Mouse (Mus musculus) layer of hippocampus, adult 9-11 months (tissue): ENCODE data around the gene E030018B13Rik.

Source experiments
- DNase-seq: peaks from one replicate; pipeline ENCODE4 v3.0.0; 2022

The E030018B13Rik gene

GRCm38 (mm10) chr7:63916268-63916907 is at the start of gene E030018B13Rik:
Gene E030018B13Rik, plus strand, starts transcription at chr7:63916857.
- DNase-seq, result no peak

GRCm38 (mm10) chr7:63868356-63868918 is 48.2 kb upstream of the E030018B13Rik start:
- DNase-seq, result no peak

GRCm38 (mm10) chr7:63871698-63872097 is 45.0 kb upstream of the E030018B13Rik start:
- no peak for DNase-seq

- DNase-seq, result no peak
These were observed 42.8 kb upstream of the E030018B13Rik start for GRCm38 (mm10) chr7:63873880-63874279.

- DNase-seq, result no peak
These were observed 41.0 kb upstream of the E030018B13Rik start for GRCm38 (mm10) chr7:63875686-63876085.

- no peak for DNase-seq
These were observed 40.0 kb upstream of the E030018B13Rik start for GRCm38 (mm10) chr7:63876640-63877039.

- DNase-seq, result no peak
These were observed 39.0 kb upstream of the E030018B13Rik start for GRCm38 (mm10) chr7:63877610-63878009.

GRCm38 (mm10) chr7:63879583-63879982 is 37.1 kb upstream of the E030018B13Rik start:
- DNase-seq, result no peak

GRCm38 (mm10) chr7:63882739-63883138 is 33.9 kb upstream of the E030018B13Rik start:
- DNase-seq, result no peak

- no peak for DNase-seq
These were observed 31.6 kb upstream of the E030018B13Rik start for GRCm38 (mm10) chr7:63885025-63885424.

- DNase-seq, result no peak
These were observed 29.6 kb upstream of the E030018B13Rik start for GRCm38 (mm10) chr7:63887034-63887551.

- no peak for DNase-seq
These were observed 29.0 kb upstream of the E030018B13Rik start for GRCm38 (mm10) chr7:63887602-63888123.

- DNase-seq, result no peak
These were observed 28.0 kb upstream of the E030018B13Rik start for GRCm38 (mm10) chr7:63888674-63889073.

GRCm38 (mm10) chr7:63889116-63889975 is 27.3 kb upstream of the E030018B13Rik start:
- DNase-seq, result no peak

GRCm38 (mm10) chr7:63891488-63892075 is 25.1 kb upstream of the E030018B13Rik start:
- DNase-seq, result peak; percentile 4

- no peak for DNase-seq
These were observed 23.5 kb upstream of the E030018B13Rik start for GRCm38 (mm10) chr7:63893201-63893600.

- DNase-seq, result no peak
These were observed 22.9 kb upstream of the E030018B13Rik start for GRCm38 (mm10) chr7:63893729-63894128.

- DNase-seq, result no peak
These were observed 22.0 kb upstream of the E030018B13Rik start for GRCm38 (mm10) chr7:63894662-63895061.

GRCm38 (mm10) chr7:63895223-63895622 is 21.4 kb upstream of the E030018B13Rik start:
- DNase-seq, result no peak

- no peak for DNase-seq
These were observed 20.2 kb upstream of the E030018B13Rik start for GRCm38 (mm10) chr7:63896276-63896967.

GRCm38 (mm10) chr7:63896968-63897468 is 19.6 kb upstream of the E030018B13Rik start:
- DNase-seq, result peak; percentile 97

GRCm38 (mm10) chr7:63897655-63898054 is 19.0 kb upstream of the E030018B13Rik start:
- no peak for DNase-seq
